Mouse (Mus musculus) lung, embryonic 14.5 days (tissue): ENCODE measurements around the gene Prkn. TPM values are rescaled to one million over a fixed set of nuclear protein-coding genes. Genes with fewer than 3 reads are reported as not detected.
A peak's percentile ranks its signal among the peaks of the same experiment; 100 is the strongest.

Source experiments
- ATAC-seq: fragments of 200-750 bp; cut with Nextera tagmentation; 2 replicates; pipeline ENCODE4 v1.8.0; 2017; ENCODE audit warnings: mild to moderate bottlenecking, moderate TSS enrichment, moderate library complexity; ENCODE audit not compliant: insufficient read depth
- DNase-seq: peaks from one replicate; pipeline ENCODE4 v3.0.0-alpha.2; 2015
- H3K27ac ChIP-seq: fragments of 300-500 bp; sonication (generic); 2 replicates; pipeline ENCODE4 v1.5.1; 2014; ENCODE audit warnings: low read depth, mild to moderate bottlenecking, moderate library complexity
- H3K27me3 ChIP-seq: fragments of 300-500 bp; sonication (generic); 2 replicates; pipeline ENCODE4 v1.6.1; 2014; ENCODE audit warnings: low read length, control low read depth; ENCODE audit not compliant: insufficient read depth
- H3K36me3 ChIP-seq: fragments of 300-500 bp; sonication (generic); 2 replicates; pipeline ENCODE4 v1.6.1; 2014; ENCODE audit warnings: control low read depth; ENCODE audit not compliant: insufficient read depth
- H3K4me1 ChIP-seq: fragments of 300-500 bp; sonication (generic); 2 replicates; pipeline ENCODE4 v1.6.1; 2014; ENCODE audit warnings: antibody characterized with exemption, control low read depth; ENCODE audit not compliant: insufficient read depth
- H3K4me2 ChIP-seq: fragments of 300-500 bp; sonication (generic); 2 replicates; pipeline ENCODE4 v1.6.1; 2014; ENCODE audit warnings: mild to moderate bottlenecking
- H3K4me3 ChIP-seq: fragments of 300-500 bp; sonication (generic); 2 replicates; pipeline ENCODE4 v1.5.1; 2014; ENCODE audit warnings: low read depth, low read length
- H3K9ac ChIP-seq: fragments of 300-500 bp; sonication (generic); 2 replicates; pipeline ENCODE4 v1.6.1; 2014
- H3K9me3 ChIP-seq: fragments of 300-500 bp; sonication (generic); 2 replicates; pipeline ENCODE4 v1.6.1; 2016; ENCODE audit warnings: low read depth, low read length, control low read depth
- CTCF ChIP-seq: IDR thresholded peaks from 2 replicates; pipeline ENCODE4 v1.5.1; 2016; ENCODE audit warnings: antibody characterized with exemption, low read depth
- WGBS: fragments of 180-500 bp; shearing (Covaris S2); extraction: QIAGEN DNeasy Blood & Tissue Kit; methylation state at CpG from one replicate; pipeline ENCODE4 v1.1.7; 2014; 5-methylcytosine and 5-hydroxymethylcytosine counted together
- polyA plus RNA-seq: library from polyadenylated mRNA; unstranded; fragments of >200 nt; fragmentation: Nextera tagmentation; extraction: Ambion mirVana; gene quantifications from 2 replicates; pipeline ENCODE4 v1.2.1, GENCODE M21; 2014

The Prkn gene
- polyA plus RNA-seq, 1 experiment from 2014 or later, result 1.0 TPM

- Histone ChIP-seq H3K4me3 (no peak overlapping the region), H3K9ac (no peak overlapping the region), H3K4me2 (no peak overlapping the region), H3K27ac (no peak overlapping the region), H3K27me3 (no peaks in the 10 kb centered on the region), H3K4me1 (no peaks in the 10 kb centered on the region), H3K36me3 (no peaks in the 10 kb centered on the region), H3K9me3 (no peaks in the 10 kb centered on the region)
- no peak for ATAC-seq
- DNase-seq, result no peak
- TF ChIP-seq CTCF, result no peak
- WGBS, result 41% methylated on average over 8 of the region's 8 CpGs
Measured at GRCm38 (mm10) chr17:10937844-10938243, 97.7 kb downstream of the Prkn start.

- no peaks in the 10 kb centered on the region for H3K9me3 ChIP-seq
- H3K4me1 ChIP-seq, result no peaks in the 10 kb centered on the region
- H3K27ac ChIP-seq, result no peak overlapping the region
- ATAC-seq (peak; percentile 58; the same call in 1 of the 2 replicates), DNase-seq (no peak)
- H3K4me2 ChIP-seq, result no peak overlapping the region
- H3K4me3 ChIP-seq, result no peak overlapping the region
- TF ChIP-seq CTCF, result no peak
- H3K9ac ChIP-seq, result no peak overlapping the region
- H3K36me3 ChIP-seq, result no peaks in the 10 kb centered on the region
- no peaks in the 10 kb centered on the region for H3K27me3 ChIP-seq
- WGBS, result 35% methylated on average over 1 of the region's 1 CpGs
Measured at GRCm38 (mm10) chr17:10938755-10939154, 98.6 kb downstream of the Prkn start.

- Histone ChIP-seq H3K4me1 (no peaks in the 10 kb centered on the region), H3K4me2 (no peak overlapping the region), H3K27me3 (no peaks in the 10 kb centered on the region), H3K36me3 (no peaks in the 10 kb centered on the region), H3K9ac (no peak overlapping the region), H3K4me3 (no peak overlapping the region), H3K27ac (no peak overlapping the region), H3K9me3 (no peaks in the 10 kb centered on the region)
- ATAC-seq (no peak), DNase-seq (no peak)
- no peak for TF ChIP-seq CTCF
- WGBS, result 74% methylated on average over 4 of the region's 4 CpGs
Measured at GRCm38 (mm10) chr17:10946552-10946951, 106.4 kb downstream of the Prkn start.

GRCm38 (mm10) chr17:10947614-10948013 lies 107.4 kb downstream of the Prkn start:
- no peak overlapping the region for H3K4me2 ChIP-seq
- no peaks in the 10 kb centered on the region for H3K4me1 ChIP-seq
- H3K27me3 ChIP-seq, result no peaks in the 10 kb centered on the region
- no peak overlapping the region for H3K4me3 ChIP-seq
- WGBS, result 54% methylated on average over 2 of the region's 2 CpGs
- DNase-seq (peak; percentile 47), ATAC-seq (peak; percentile 52; the same call in 1 of the 2 replicates)
- no peak overlapping the region for H3K27ac ChIP-seq
- no peaks in the 10 kb centered on the region for H3K36me3 ChIP-seq
- H3K9me3 ChIP-seq, result no peaks in the 10 kb centered on the region
- no peak for TF ChIP-seq CTCF
- no peak overlapping the region for H3K9ac ChIP-seq

- no peak overlapping the region for H3K4me3 ChIP-seq
- WGBS, result 73% methylated on average over 10 of the region's 10 CpGs
- no peaks in the 10 kb centered on the region for H3K4me1 ChIP-seq
- TF ChIP-seq CTCF, result no peak
- H3K36me3 ChIP-seq, result no peaks in the 10 kb centered on the region
- no peaks in the 10 kb centered on the region for H3K27me3 ChIP-seq
- H3K27ac ChIP-seq, result no peak overlapping the region
- no peaks in the 10 kb centered on the region for H3K9me3 ChIP-seq
- H3K4me2 ChIP-seq, result no peak overlapping the region
- DNase-seq (no peak), ATAC-seq (no peak)
- H3K9ac ChIP-seq, result no peak overlapping the region
Measured at GRCm38 (mm10) chr17:10959066-10959864, 119.1 kb downstream of the Prkn start.

- H3K4me3 ChIP-seq, result no peak overlapping the region
- TF ChIP-seq CTCF, result no peak
- 87% methylated on average over 5 of the region's 5 CpGs for WGBS
- no peaks in the 10 kb centered on the region for H3K36me3 ChIP-seq
- no peak overlapping the region for H3K9ac ChIP-seq
- no peaks in the 10 kb centered on the region for H3K9me3 ChIP-seq
- H3K27me3 ChIP-seq, result no peaks in the 10 kb centered on the region
- H3K4me2 ChIP-seq, result no peak overlapping the region
- no peak for DNase-seq
- ATAC-seq, result no peak
- H3K4me1 ChIP-seq, result no peaks in the 10 kb centered on the region
- no peak overlapping the region for H3K27ac ChIP-seq
Measured at GRCm38 (mm10) chr17:10962151-10962550, 122.0 kb downstream of the Prkn start.

GRCm38 (mm10) chr17:10982136-10982535 lies 142.0 kb downstream of the Prkn start:
- no peaks in the 10 kb centered on the region for H3K36me3 ChIP-seq
- H3K27ac ChIP-seq, result no peak overlapping the region
- no peak overlapping the region for H3K4me2 ChIP-seq
- no peak overlapping the region for H3K9ac ChIP-seq
- DNase-seq (peak; percentile 5), ATAC-seq (no peak)
- H3K4me1 ChIP-seq, result no peaks in the 10 kb centered on the region
- no peaks in the 10 kb centered on the region for H3K9me3 ChIP-seq
- H3K27me3 ChIP-seq, result no peaks in the 10 kb centered on the region
- TF ChIP-seq CTCF, result no peak
- WGBS, result 48% methylated on average over 4 of the region's 4 CpGs
- no peak overlapping the region for H3K4me3 ChIP-seq
